Mouse (Mus musculus) lung, postnatal 25 days (tissue): Measurements from ENCODE around the gene Ddx6.
"Not testable (repeated sequence)": the region's sequence is repeated elsewhere in the genome, so short reads cannot be mapped to it uniquely, and the experiment has no call there.

ENCODE experiments used
- DNase-seq: peaks from one replicate; pipeline ENCODE4 v3.0.0; 2022; ENCODE audit warnings: low spot score

The Ddx6 gene

DNA sequence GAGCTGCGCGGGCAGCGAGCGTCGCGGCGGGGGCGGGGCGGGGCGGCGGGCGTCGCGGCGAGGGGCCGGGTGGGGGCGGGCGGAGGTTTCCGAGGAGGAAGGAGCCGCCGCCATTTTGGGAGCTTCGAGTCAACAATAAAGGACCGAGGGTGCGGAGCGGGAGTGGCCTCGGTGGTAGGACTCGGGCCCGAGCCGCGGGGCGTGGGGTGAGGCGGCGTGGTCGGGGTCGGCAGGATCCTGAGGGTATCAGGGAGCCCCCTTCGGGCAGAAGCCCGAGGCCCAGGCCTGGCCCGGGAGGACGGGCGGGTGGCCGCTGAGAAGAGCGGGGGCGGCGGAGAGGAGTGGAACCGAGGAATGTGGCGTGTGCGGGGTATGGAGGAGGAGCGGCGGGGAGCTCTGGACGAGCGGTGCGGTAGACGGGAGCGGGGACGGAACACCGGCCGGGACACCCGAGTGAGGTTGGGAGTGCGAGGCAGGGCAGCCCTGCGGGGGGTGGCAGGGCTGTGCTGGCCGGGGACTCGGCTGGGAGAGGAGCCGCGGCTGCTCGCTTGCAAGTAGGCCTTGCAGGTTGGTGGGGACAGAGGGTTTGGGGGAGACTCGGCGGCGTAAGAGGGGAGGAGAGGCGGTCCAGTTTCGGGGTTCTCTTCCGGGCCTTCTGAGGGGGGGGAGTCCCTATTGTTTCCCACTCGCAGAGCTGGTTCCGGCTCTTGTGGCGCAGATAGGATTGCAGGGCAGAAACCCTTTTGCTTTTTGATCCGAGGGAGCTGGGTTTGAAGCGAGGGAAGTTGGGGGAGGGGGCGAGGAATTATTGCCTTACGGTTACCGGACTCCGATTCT, at the start of gene Ddx6:
Gene Ddx6 (plus strand): TSS at position 114 of the 837 bp plus-strand sequence.
- peak; percentile 74 for DNase-seq

DNA sequence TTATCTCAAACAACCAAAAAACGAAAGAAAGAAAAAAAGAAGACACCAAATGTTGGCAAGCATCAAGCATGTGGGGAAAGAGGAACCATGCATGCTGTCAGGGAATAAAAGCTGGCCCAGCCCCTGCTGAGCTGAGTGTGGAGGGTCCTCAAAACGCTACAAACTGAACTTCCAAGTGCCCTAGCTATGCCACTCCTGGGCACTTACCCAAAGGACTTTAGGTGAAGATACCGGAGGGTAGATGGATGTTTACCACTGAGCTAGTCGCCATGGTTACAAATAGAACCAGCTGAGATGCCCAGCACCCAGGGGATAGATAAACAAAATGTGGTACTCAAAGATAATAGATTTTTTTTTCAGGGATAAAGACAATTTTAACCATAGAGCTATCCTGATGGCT, 43.1 kb upstream of the Ddx6 start, which contains the start of gene Cxcr5:
Gene Cxcr5 (minus strand): TSS at position 281 of the 400 bp plus-strand sequence.
- DNase-seq: no peak

DNA sequence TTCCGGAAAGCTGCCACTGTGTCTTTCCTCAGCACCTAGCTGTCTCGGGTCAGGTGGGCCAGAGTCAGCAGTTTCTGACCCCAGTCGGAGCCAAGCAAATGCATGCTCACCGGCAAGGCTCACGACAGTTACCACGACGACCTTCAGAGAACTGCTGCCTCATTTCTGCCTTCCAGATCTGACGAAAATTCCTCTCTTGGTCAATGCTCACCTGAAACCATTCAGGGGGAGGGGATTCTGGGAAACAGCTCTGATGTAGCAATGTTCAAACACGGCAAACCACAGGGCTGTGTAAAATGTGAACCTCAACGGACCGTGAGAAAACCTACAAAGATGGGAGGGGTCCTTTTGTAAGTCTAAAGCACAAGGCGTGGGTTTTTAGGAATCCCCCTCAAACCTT, 41.8 kb upstream of the Ddx6 start:
- DNase-seq: no peak

DNA sequence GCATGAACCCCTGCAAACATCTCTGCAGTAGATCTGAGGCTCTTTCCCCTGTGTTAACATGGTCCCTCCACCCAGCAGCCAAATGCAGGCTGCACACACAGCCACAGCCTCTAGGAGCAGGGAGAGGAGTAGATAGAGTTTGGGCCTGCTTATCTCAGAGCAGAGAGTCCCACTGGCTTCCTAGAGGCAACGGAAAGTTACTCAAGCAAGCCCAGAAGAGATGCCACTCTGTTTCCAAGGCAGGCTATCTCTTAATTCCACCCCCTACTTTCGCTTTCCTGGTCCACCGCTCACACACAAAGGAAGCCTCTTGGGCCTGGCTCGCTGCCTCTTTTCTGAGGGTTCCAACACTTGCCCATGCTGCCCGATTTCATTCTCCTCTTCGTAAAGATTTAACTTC, 39.3 kb upstream of the Ddx6 start:
- no peak for DNase-seq

DNA sequence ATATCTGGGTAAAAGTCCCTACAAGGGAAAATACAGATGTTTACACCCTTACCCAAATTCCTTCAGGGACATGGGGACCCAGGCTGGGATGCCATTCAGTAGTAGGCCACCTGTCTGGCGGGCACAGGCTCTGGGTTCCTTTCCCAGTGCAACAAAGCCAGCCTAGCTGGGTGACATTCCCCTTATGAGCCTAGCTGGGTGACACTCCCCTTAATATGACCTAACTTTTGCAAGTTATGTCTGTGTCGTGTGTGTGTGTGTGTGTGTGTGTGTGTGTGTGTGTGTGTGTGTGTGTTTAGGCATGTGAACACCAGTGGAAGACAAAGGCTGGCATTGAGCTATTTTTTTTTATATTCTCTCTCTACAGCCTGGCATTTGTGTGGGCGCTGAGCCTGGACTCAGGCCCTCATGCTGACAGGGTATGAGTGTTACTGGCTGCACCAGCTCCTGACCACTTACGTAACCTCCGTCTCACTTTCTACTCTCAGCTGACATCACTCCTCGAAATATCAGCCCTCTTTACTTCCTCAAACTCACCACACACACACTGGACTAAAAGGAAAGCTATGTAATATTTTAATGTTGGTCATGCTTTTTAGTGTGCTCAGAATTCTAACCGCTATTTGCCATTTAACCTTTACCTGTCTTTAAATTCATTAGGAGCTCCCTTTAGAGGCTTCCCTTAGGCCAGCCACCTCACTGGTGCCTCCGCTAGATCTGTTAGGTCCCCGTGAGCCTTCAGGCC, 37.2 kb upstream of the Ddx6 start:
- DNase-seq: peak; percentile 87

DNA sequence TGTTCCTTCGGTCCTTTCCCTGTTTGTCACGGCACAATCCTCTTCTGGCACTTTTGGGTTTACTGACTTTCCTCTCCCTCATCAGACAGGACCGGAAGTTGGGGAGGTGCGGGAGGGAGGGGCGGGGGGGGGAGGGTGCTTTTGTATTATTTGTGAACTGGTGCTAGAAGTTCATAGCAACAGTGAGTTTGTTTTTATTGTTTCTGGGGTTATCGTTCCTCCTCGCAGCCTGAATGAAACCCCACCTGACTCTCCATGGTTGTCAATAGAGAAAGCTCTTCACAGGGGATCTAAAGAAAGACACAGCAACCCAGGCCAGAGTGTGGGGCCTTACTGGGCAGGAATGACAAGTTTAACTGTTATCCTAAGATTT, 36.6 kb upstream of the Ddx6 start:
- DNase-seq: no peak

DNA sequence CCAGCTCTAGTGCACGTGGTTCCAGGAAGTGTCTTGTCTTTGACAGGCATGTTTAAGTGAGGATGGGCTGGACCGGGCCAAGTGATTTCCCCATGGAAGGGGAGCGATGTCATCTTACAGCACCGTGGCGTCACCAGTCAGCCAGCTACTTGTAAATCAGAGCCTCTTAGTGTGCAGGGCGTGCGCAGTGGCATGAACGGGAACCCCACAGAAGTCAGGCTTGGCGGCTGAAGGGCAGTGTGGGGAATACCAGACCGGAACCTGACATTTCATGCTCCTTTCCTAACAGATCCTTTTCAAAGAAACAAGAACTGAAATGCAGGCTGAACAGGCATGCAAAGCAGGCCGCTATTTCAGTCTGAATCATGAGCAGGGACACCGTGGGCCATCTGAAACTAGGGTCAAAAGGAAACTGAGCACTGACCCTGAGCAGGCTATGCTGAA, 33.7 kb upstream of the Ddx6 start:
- DNase-seq: peak; percentile 58

DNA sequence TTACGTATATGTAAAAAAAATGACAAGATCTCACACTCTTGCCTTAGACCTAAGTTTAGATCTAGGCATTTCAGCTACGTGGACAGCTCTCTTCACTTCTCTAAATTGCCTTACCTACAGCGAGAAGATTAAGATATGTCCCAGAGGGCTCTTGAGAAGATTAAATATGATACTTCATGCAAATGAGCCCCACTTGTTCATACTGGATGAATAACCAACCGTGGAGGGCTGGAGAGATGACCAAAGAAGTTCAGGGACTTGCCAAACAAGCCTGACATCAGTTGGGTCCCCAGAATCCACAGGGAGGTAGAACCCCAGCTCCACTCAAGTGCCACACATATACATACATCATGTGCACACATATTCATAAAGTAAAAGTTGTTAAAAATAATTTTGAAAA, 31.4 kb upstream of the Ddx6 start:
- DNase-seq: no peak

DNA sequence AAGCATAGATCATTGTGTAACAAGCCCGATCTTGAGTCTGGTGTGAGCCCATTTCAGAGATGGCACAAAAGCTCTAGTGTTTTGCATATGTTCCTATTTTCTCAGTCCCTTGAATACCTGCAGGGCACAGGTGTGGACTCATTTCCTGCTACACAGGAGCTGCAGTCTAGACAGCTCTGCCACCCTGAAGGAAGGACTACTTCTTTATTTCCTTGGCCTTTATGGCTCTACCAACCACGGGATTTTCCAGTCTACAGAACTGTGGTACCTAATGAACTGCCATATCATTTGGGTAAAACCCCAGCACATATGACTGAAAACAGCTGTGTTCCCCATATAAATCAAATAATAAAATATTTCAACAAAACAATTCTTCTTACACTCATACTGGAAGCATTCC, 29.6 kb upstream of the Ddx6 start:
- DNase-seq: no peak

DNA sequence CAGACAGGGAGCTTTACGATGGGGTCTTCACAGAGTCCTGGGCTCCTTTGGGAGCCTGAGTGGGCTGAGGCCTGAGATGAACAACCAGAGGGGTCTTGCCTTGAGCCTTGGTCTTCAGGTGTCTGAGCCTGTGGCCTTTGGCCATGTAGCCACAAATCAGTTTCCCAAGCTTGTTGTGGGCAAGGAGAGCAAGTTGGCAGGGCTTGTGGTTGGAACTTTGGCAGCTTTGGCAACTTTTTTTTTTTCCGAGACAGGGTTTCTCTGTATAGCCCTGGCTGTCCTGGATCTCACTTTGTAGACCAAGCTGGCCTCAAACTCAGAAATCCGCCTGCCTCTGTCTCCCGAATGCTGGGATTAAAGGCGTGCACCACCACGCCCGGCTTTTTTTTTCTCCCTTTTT, 28.6 kb upstream of the Ddx6 start:
- DNase-seq: not testable (repeated sequence)

DNA sequence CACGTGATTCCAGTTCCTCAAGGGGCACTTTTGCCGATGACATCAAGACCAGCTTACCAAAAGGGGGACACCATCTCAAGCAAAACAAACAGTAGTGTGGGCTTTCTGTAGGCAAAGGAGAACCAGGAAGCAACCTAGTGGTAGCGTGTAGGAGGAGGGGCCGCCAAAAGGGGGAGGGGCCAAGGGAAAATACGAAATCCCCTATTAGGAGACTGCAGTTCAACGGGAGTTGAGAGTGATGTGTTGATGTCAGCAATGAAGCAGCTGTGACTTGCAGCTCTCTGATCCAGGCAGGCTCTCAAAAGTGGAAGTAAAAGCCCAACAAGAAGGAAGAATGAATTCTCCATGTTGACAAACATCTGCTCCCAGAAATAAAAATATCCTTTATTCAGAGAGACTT, 25.3 kb upstream of the Ddx6 start:
- DNase-seq: peak; percentile 83

DNA sequence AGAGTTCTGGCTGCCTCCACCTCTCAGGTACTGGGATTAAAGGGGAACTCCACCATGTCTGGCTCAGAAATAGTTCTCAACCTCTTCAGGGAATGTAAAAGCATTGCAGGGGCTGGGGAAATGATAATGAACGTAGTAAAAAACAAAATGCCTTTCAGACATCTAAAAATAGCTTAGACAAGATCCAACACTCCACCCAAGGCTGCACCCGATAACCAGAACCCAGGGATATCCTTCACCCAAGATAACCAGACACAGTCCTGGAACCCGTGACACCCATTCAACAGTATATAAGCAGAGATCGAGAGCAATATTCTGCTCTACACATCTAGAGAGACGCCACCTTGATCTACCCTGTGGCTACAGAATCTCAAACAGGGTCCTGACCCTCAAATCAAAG, 24.6 kb upstream of the Ddx6 start:
- DNase-seq: no peak

DNA sequence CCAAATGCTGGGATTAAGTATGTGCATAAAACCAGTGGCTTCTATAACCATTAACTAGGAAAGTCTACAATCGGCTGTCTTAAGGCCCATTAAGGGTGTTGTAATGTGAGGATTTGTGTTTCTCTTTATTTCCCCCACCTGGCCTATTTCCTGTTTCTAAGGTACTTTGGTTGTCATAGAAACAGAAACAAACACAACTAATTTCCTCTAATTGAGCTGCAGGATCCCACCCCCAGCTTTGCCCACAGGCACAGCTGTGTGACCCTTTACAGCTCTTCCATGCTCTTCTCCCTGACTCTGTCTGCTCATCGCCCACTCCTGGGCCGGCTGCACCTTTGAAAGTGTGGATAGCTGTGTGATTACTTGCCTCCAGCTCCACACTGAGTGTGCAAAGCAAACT, 23.3 kb upstream of the Ddx6 start:
- peak; percentile 57 for DNase-seq

DNA sequence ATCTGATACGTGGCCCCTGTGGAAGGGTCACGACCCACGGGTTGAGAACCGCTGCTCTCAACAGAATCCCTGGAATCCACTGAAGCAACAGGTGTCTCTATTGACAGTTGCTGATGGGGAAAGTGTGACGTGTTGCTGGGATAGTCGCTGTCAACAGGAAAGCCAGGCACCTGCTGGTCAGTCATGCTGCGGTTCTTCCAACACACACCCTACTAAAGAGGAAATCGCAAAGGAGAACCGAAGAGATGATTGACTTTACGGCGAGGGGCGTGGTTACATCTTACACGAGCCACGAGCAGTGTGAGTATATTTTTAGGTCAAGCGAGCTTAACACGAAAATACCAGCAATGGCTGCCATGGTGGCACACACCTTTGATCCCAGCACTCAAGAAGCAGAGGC, 22.3 kb upstream of the Ddx6 start:
- DNase-seq: peak; percentile 73

DNA sequence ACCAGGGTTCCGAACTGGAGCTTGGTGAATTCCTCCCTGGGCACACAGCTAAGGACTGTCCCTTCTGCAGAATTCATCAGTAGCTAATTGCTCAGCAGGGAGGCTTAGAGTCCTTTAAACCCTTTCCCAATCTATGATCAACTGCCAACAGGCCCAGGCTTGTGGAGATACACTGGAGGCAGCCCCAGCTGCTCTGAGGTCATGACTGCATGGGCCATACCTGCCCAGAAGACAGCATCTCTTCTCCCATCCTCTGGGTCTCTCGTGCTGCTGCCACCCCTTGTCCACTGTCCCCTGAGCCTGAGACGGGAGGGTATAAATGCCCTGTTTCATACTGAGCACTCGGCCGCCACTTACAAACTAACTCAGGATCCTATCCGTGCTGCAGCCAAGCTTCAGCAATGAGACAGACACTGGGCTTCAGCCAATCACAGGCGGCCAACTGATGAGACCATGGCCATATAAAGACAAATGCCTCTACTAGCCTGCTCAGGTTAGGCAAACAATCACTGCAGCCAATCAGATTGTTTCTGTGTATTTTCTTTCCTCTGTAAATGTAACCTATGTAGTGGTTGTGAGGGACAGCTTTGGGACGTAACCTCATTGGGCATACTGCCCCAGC, 17.9 kb upstream of the Ddx6 start:
- no peak for DNase-seq

DNA sequence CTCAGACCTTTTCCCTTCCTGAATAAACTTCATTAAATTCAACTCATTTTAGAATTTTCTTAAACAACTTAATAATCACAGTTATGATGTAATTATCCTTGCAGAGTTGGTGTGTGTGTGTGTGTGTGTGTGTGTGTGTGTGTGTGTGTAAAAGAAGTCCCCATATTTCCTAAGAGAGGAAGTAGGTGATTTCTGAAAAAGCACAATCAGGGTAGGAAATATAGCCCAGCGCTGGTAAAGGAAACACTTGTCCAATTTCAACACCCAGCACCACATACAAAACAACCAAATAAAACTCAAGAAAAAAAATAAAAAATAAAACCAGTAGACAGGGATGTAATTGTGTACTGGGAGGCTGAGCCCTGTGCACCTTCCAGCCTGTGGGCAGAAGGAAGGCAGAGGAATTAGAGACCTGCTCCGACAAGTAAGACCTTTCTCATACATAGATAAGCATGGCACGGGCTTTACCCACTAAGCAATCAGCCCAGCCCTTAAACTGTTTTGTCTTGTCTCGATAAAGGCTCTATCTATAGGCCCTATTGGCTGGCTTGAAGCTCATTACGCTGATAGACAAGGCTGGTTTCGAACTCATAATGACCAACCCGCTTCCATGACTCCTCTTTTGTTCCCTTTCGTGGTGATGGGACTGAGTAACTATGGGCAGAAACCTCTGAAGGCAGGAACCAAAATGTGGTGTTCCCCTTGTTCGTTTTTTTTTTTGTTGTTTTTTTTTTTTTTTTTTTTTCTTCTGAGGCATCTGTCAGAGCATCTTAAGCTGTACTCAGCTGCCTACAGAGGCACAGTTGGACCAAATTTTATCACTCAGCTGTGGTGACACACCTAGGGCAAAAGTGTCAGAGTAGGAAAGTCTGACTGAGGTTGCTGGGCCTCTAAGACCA, 17.2 kb upstream of the Ddx6 start:
- DNase-seq: no peak

DNA sequence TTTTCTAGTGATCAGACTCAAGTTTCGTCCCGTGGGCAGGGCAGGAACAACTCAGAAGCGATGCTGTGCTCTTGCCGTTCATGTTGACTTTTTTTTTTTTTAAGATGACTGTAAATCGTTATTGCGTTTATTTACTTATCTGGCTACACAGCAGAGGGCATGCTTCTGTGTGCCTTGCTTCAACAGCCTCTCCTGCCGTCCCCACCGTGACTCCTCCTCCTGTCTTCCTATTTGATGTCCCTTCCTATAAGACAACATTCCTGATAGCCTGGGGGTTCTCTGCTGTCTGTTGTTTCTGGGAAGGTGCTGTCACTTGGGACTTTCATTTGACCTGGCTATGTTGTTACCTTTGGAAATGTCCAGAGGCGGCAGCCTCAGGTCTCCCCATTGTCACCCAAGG, 16.1 kb upstream of the Ddx6 start:
- no peak for DNase-seq

DNA sequence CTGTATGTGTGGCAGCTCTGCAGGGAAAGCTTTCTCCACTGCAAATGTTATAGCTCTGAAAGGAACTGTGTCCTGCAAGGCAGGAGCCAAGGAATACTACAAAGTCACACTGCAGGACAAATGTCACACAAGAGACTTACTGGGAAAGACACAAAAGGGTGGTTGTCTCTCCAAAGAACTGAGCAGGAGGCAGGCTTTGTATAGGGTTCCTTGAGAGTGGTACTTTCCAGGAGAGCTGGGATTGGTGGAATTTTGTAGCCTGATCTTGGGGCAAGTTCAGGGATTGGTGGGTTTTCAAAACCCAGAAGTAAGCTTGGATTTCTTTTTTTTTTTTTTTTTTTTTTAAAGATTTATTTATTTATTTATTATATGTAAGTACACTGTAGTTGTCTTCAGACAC, 15.6 kb upstream of the Ddx6 start:
- no peak for DNase-seq

DNA sequence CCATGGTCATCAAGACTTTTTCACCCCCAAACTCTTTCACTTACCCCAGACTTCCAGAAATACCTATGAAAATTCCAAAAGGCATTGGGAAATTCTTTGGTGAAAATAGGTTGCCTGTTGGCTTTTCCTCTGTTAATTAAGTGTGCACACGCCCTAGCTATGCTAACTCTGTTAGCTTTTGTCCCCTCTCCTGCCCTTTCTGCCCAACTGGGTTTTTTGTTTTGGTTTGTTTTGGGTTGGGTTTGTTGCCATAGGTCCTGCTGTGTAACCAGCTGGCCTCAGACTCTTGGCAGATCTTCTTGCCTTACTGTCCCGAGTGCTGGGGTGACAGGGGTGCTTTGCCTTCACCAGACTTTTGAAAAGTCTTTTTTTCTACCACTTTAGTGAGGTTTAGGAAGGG, 13.7 kb upstream of the Ddx6 start:
- DNase-seq: peak; percentile 41

DNA sequence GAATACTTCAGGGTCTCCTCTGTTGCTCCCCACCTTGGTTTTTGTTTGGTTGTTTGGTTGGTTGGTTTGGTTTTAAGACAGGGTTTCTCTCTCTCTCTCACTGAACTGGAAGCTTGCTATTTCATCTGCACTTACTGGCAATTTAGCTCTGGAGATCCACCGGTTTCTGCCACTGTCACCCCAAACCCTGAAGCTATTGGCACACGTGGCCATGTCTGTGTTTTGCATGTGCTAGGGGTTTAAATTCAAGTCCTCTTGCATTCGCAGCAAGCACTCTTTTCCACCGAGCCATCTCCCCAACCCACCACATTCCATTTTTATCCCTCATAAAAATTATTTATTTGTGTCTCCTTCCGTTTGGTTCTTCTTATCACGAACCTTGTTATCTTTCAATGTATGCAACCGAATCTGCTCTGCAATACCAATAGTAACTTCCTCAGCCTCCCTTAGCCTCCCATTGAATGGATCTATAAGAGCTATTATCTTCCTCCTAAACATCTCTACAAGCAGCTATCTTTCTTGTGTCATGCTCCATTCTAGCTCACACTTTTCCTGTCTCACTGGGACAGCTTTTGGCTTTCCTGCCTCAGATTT, 13.0 kb upstream of the Ddx6 start:
- DNase-seq: no peak

DNA sequence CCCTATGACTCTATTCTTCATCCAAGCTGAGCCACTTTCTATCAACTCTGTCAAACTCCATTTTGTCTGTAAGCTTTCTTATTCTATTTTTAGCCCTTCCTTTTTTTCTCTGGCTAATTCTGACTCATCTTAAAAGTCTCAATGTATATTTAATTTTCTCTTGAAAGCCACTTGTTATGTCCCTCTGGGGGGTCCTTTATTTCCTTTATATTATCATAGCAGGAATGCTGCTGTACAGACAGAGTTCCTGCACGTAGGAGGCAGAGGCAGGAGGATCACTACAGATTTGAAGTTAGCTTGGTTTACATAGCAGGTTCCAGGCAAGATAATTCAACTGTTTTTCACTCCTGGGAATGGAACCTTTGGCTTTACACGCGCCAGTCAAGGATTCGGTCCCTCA, 11.5 kb upstream of the Ddx6 start:
- DNase-seq: no peak

DNA sequence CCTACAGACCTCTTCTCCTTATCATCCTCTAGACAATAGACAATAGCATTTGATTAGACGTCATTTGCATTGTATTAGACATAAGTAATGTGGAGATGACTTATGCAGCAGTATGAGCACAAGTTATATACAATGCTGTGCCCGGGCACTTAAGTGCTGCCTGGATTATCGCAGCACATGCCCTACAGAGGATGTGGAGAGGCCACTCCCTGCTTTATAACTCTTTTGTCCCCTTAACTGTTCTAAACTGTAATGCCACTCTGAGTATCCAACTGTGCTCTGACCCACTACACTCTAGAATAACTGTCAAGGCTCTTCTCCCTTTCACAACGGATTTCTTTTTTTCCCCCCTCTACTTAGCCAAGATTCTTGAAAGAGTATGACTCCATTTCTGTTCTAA, 10.8 kb upstream of the Ddx6 start:
- no peak for DNase-seq
